Mouse (Mus musculus): ENCODE measurements around the gene Itgb6. TPM values are rescaled to one million over a fixed set of nuclear protein-coding genes. Genes with fewer than 3 reads are reported as not detected.

Itgb6 gene
- polyA plus RNA-seq, 1 experiment = not detected

- Histone ChIP-seq H3K36me3 (replicated peaks; ENCODE audit: low read length) (no peaks in the 10 kb centered on the region), H3K4me3 (replicated peaks) (no peak overlapping the region), H3K4me1 (no peaks in the 10 kb centered on the region), H3K9me3 (no peaks in the 10 kb centered on the region), H3K27me3 (replicated peaks) (no peaks in the 10 kb centered on the region)
- TF ChIP-seq FLI1 (IDR thresholded peaks at IDR 0.05; ENCODE audit: low read length) = no peak
- no peak for TF ChIP-seq GATA1 (IDR thresholded peaks at IDR 0.05; ENCODE audit: borderline replicate concordance, low read length)
Measured at GRCm38 (mm10) chr2:60658992-60659391, 63.5 kb downstream of the Itgb6 start.

DNA sequence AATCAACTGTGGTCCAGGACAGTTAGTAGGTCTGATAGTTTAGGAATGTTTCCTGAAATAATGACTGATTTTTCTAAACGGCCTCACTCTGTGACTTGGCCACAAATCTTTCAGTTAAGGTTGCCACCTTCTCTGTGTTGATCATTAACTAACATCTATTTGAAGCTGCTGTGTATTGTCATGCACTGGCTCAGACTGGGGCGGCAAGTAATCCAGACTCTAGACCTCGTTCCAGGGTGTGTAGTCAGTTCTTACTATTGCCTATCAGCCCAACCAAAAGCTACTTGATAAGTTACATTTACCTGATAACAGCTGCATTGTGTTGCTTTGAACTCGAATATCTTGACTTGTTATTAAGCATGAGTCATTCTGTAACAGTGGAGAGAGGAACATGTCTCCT, 67.6 kb downstream of the Itgb6 start:
- Histone ChIP-seq H3K36me3 (replicated peaks; ENCODE audit: low read length) (no peaks in the 10 kb centered on the region), H3K9me3 (no peaks in the 10 kb centered on the region), H3K4me3 (replicated peaks) (no peak overlapping the region), H3K27me3 (replicated peaks) (no peaks in the 10 kb centered on the region), H3K4me1 (no peaks in the 10 kb centered on the region; the same call in 1 of the 2 replicates)
- no peak for TF ChIP-seq GATA1 (IDR thresholded peaks at IDR 0.05; ENCODE audit: borderline replicate concordance, low read length)
- TF ChIP-seq FLI1 (IDR thresholded peaks at IDR 0.05; ENCODE audit: low read length) = no peak

- Histone ChIP-seq H3K36me3 (replicated peaks; ENCODE audit: low read length) (no peaks in the 10 kb centered on the region), H3K27me3 (replicated peaks) (no peaks in the 10 kb centered on the region), H3K4me3 (replicated peaks) (no peak overlapping the region), H3K9me3 (no peaks in the 10 kb centered on the region), H3K4me1 (no peaks in the 10 kb centered on the region; the same call in 1 of the 2 replicates)
- TF ChIP-seq FLI1 (IDR thresholded peaks at IDR 0.05; ENCODE audit: low read length) (no peak), GATA1 (IDR thresholded peaks at IDR 0.05; ENCODE audit: borderline replicate concordance, low read length) (no peak)
Measured at GRCm38 (mm10) chr2:60650155-60650554, 72.3 kb downstream of the Itgb6 start.

DNA sequence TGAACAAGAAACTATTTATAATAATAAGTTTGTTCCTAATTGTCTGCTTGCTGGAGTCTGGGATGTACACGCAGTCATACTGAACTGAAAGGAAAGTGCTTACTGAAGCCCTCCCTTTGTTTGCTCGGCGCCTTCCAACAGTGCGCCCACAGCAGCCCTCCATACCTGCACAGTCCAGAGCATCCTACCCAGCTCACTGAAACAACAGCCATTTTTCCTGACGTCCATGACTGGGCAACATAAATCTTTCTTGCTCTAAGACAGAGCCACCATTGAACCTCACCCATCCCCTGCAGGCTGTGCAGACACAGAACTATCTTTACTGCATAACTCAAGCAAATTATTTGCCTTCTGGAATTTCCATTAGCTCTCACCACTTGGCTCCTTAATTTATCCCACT, 74.8 kb downstream of the Itgb6 start:
- H3K36me3 ChIP-seq (replicated peaks; ENCODE audit: low read length) = no peaks in the 10 kb centered on the region
- no peak overlapping the region for H3K4me3 ChIP-seq (replicated peaks)
- no peaks in the 10 kb centered on the region; the same call in 1 of the 2 replicates for H3K4me1 ChIP-seq
- no peaks in the 10 kb centered on the region for H3K27me3 ChIP-seq (replicated peaks)
- no peaks in the 10 kb centered on the region for H3K9me3 ChIP-seq
- TF ChIP-seq GATA1 (IDR thresholded peaks at IDR 0.05; ENCODE audit: borderline replicate concordance, low read length) = no peak
- no peak for TF ChIP-seq FLI1 (IDR thresholded peaks at IDR 0.05; ENCODE audit: low read length)

DNA sequence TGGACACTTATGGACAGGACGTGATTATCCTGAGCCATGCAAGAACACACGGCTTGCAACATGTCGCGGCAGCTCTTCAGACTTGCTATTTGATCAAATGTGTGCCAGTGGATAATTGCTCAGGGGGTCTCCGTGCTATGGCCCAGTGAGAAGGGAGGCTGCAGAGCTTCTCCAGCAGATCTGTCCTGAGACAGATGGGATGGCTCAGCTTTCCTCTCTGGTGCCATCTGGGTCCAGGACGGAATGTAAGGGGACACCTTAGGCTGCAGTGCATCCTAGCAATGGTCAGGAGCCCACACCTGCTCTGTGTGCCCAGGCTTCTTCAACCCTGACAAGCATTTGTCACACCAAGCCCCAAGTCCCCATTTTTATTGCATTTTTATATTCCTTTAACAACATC, 75.9 kb downstream of the Itgb6 start:
- no peaks in the 10 kb centered on the region for H3K27me3 ChIP-seq (replicated peaks)
- no peak for TF ChIP-seq FLI1 (IDR thresholded peaks at IDR 0.05; ENCODE audit: low read length)
- no peak for TF ChIP-seq GATA1 (IDR thresholded peaks at IDR 0.05; ENCODE audit: borderline replicate concordance, low read length)
- H3K36me3 ChIP-seq (replicated peaks; ENCODE audit: low read length) = no peaks in the 10 kb centered on the region
- no peak overlapping the region for H3K4me3 ChIP-seq (replicated peaks)
- no peaks in the 10 kb centered on the region; the same call in 1 of the 2 replicates for H3K4me1 ChIP-seq
- H3K9me3 ChIP-seq = no peaks in the 10 kb centered on the region

GRCm38 (mm10) chr2:60643406-60643805, 79.0 kb downstream of the Itgb6 start:
- Histone ChIP-seq H3K27me3 (replicated peaks) (peaks cover 1% of the 10 kb centered on the region), H3K4me3 (replicated peaks) (no peak overlapping the region), H3K4me1 (no peaks in the 10 kb centered on the region), H3K36me3 (replicated peaks; ENCODE audit: low read length) (no peaks in the 10 kb centered on the region), H3K9me3 (no peaks in the 10 kb centered on the region)
- TF ChIP-seq FLI1 (IDR thresholded peaks at IDR 0.05; ENCODE audit: low read length) = no peak
- TF ChIP-seq GATA1 (IDR thresholded peaks at IDR 0.05; ENCODE audit: borderline replicate concordance, low read length) = no peak

GRCm38 (mm10) chr2:60642606-60643005, 79.8 kb downstream of the Itgb6 start:
- TF ChIP-seq FLI1 (IDR thresholded peaks at IDR 0.05; ENCODE audit: low read length) = no peak
- TF ChIP-seq GATA1 (IDR thresholded peaks at IDR 0.05; ENCODE audit: borderline replicate concordance, low read length) = no peak
- H3K4me1 ChIP-seq = peaks cover 3% of the 10 kb centered on the region; the same call in 1 of the 2 replicates
- H3K4me3 ChIP-seq (replicated peaks) = no peak overlapping the region
- H3K27me3 ChIP-seq (replicated peaks) = peaks cover 1% of the 10 kb centered on the region
- H3K9me3 ChIP-seq = no peaks in the 10 kb centered on the region
- no peaks in the 10 kb centered on the region for H3K36me3 ChIP-seq (replicated peaks; ENCODE audit: low read length)

- peaks cover 1% of the 10 kb centered on the region for H3K27me3 ChIP-seq (replicated peaks)
- no peaks in the 10 kb centered on the region for H3K9me3 ChIP-seq
- no peak overlapping the region for H3K4me3 ChIP-seq (replicated peaks)
- peaks cover 7% of the 10 kb centered on the region; the same call in 1 of the 2 replicates for H3K4me1 ChIP-seq
- TF ChIP-seq FLI1 (IDR thresholded peaks at IDR 0.05; ENCODE audit: low read length) (no peak), GATA1 (IDR thresholded peaks at IDR 0.05; ENCODE audit: borderline replicate concordance, low read length) (no peak)
- H3K36me3 ChIP-seq (replicated peaks; ENCODE audit: low read length) = no peaks in the 10 kb centered on the region
Measured at GRCm38 (mm10) chr2:60640342-60640672, 82.1 kb downstream of the Itgb6 start.

- Histone ChIP-seq H3K27me3 (replicated peaks) (peaks cover 1% of the 10 kb centered on the region), H3K9me3 (no peaks in the 10 kb centered on the region), H3K4me1 (peaks cover 7% of the 10 kb centered on the region; the same call in 1 of the 2 replicates), H3K36me3 (replicated peaks; ENCODE audit: low read length) (no peaks in the 10 kb centered on the region), H3K4me3 (replicated peaks) (no peak overlapping the region)
- no peak for TF ChIP-seq GATA1 (IDR thresholded peaks at IDR 0.05; ENCODE audit: borderline replicate concordance, low read length)
- TF ChIP-seq FLI1 (IDR thresholded peaks at IDR 0.05; ENCODE audit: low read length) = no peak
Measured at GRCm38 (mm10) chr2:60639617-60640341, 82.7 kb downstream of the Itgb6 start.

GRCm38 (mm10) chr2:60636910-60637761, 85.3 kb downstream of the Itgb6 start:
- Histone ChIP-seq H3K36me3 (replicated peaks; ENCODE audit: low read length) (no peaks in the 10 kb centered on the region), H3K4me1 (peaks cover 7% of the 10 kb centered on the region; the same call in 1 of the 2 replicates), H3K27me3 (replicated peaks) (peaks cover 1% of the 10 kb centered on the region), H3K4me3 (replicated peaks) (no peak overlapping the region), H3K9me3 (no peaks in the 10 kb centered on the region)
- no peak for TF ChIP-seq GATA1 (IDR thresholded peaks at IDR 0.05; ENCODE audit: borderline replicate concordance, low read length)
- TF ChIP-seq FLI1 (IDR thresholded peaks at IDR 0.05; ENCODE audit: low read length) = no peak

All from megakaryocyte, embryonic 14.5 days (primary cell).